Mouse (Mus musculus): Measurements from ENCODE around the gene Gm5938. TPM values are rescaled to one million over a fixed set of nuclear protein-coding genes. Genes with fewer than 3 reads are reported as not detected.

Gm5938 gene
- total RNA-seq (2012; rRNA removed) = not detected in 2 replicates
- polyA plus RNA-seq (2012; ENCODE audit: insufficient read depth in 1 of 2, insufficient read length in 2 of 2, low read depth in 1 of 2, low replicate concordance in 2 of 2, missing spikeins in 1 of 2) = not detected

- no peak for TF ChIP-seq MYC (IDR thresholded peaks at IDR 0.05; ENCODE audit: low read depth, low read length)
- TF ChIP-seq HCFC1 (IDR thresholded peaks at IDR 0.05; ENCODE audit: low read depth, low read length) = no peak
- TF ChIP-seq SIN3A (IDR thresholded peaks at IDR 0.05; ENCODE audit: low read length) = no peak
- TF ChIP-seq TBP (IDR thresholded peaks at IDR 0.05; ENCODE audit: low read depth, low read length) = no peak
- no peak for TF ChIP-seq POLR2AphosphoS2 (IDR thresholded peaks at IDR 0.05; ENCODE audit: low read length)
- no peak for TF ChIP-seq TCF12 (IDR thresholded peaks at IDR 0.05; ENCODE audit: low read depth, low read length)
- TF ChIP-seq SMC3 (IDR thresholded peaks at IDR 0.05; ENCODE audit: low read depth, low read length) = no peak
- no peak for TF ChIP-seq E2F4 (IDR thresholded peaks at IDR 0.05; ENCODE audit: borderline replicate concordance, low read depth, low read length)
- no peak for TF ChIP-seq RAD21 (IDR thresholded peaks at IDR 0.05; ENCODE audit: low read depth, low read length)
- TF ChIP-seq MAX (IDR thresholded peaks at IDR 0.05; ENCODE audit: low read length) = no peak
- no peak for TF ChIP-seq BHLHE40 (IDR thresholded peaks at IDR 0.05; ENCODE audit: borderline replicate concordance, low read depth, low read length)
- no peak for TF ChIP-seq GATA1 (IDR thresholded peaks at IDR 0.05; ENCODE audit: low read depth, low read length)
- no peak for TF ChIP-seq ZNF384 (IDR thresholded peaks at IDR 0.05; ENCODE audit: low read depth, low read length)
- H3K4me3 ChIP-seq (ENCODE audit: control insufficient read depth in 1 of 2, insufficient read depth in 1 of 2, low read depth in 2 of 2, low read length in 2 of 2) = no peak within 1 kb of the TSS
- DNase-seq (ENCODE audit: low read depth, low spot score) = no peak
Measured at GRCm38 (mm10) chrX:78125167-78125566, at the start of gene Gm5938. TSS of gene Gm5938 (plus strand) at chrX:78125467.

GRCm38 (mm10) chrX:78091274-78091673 lies 34.0 kb upstream of the Gm5938 start, which contains the start of gene Obp1a:
TSS of gene Obp1a (minus strand) at chrX:78091374.
- no peaks in the 10 kb centered on the region for H3K27me3 ChIP-seq (ENCODE audit: control insufficient read depth in 1 of 2, insufficient read depth in 2 of 2, low read length in 2 of 2)
- no peak for TF ChIP-seq HCFC1 (IDR thresholded peaks at IDR 0.05; ENCODE audit: low read depth, low read length)
- TF ChIP-seq NRF1 (IDR thresholded peaks at IDR 0.05; ENCODE audit: insufficient read depth, low read depth, low read length, poor library complexity, severe bottlenecking) = no peak
- no peak for TF ChIP-seq POLR2AphosphoS2 (IDR thresholded peaks at IDR 0.05; ENCODE audit: low read length)
- no peak for TF ChIP-seq UBTF (IDR thresholded peaks at IDR 0.05; ENCODE audit: borderline replicate concordance, insufficient read depth, low read depth, low read length)
- no peak for TF ChIP-seq NELFE (IDR thresholded peaks at IDR 0.05; ENCODE audit: low read depth, low read length)
- no peak for TF ChIP-seq MAZ (IDR thresholded peaks at IDR 0.05; ENCODE audit: low read depth, low read length)
- TF ChIP-seq USF1 (IDR thresholded peaks at IDR 0.05; ENCODE audit: low read depth, low read length) = no peak
- no peak for DNase-seq (ENCODE audit: low read depth, low spot score)

More at GRCm38 (mm10) chrX:78125167-78125566, at the start of gene Gm5938:
- no peak within 1 kb of the TSS for H3K9ac ChIP-seq (ENCODE audit: control insufficient read depth, low read depth, low read length, poor library complexity, severe bottlenecking)
- H3K9me3 ChIP-seq (replicated peaks; ENCODE audit: insufficient read depth, low read length) = no peaks in the 10 kb centered on the region
- H3K27me3 ChIP-seq (ENCODE audit: control insufficient read depth in 1 of 2, insufficient read depth in 2 of 2, low read length in 2 of 2) = no peaks in the 10 kb centered on the region
- no peaks in the 10 kb centered on the region for H3K4me1 ChIP-seq (ENCODE audit: control insufficient read depth in 1 of 2, insufficient read depth in 2 of 2, low read length in 2 of 2)
- H3K27ac ChIP-seq (ENCODE audit: control insufficient read depth, low read depth, low read length) = no peak within 1 kb of the TSS
- no peaks in the 10 kb centered on the region for H3K36me3 ChIP-seq (ENCODE audit: control insufficient read depth in 1 of 2, insufficient read depth in 2 of 2, low read length in 2 of 2)
- no peaks in the 10 kb centered on the region for H3K79me2 ChIP-seq (ENCODE audit: control insufficient read depth, insufficient read depth, low read length, poor library complexity)

More at GRCm38 (mm10) chrX:78091274-78091673, 34.0 kb upstream of the Gm5938 start, which contains the start of gene Obp1a:
- Histone ChIP-seq H3K4me1 (ENCODE audit: control insufficient read depth in 1 of 2, insufficient read depth in 2 of 2, low read length in 2 of 2) (no peaks in the 10 kb centered on the region), H3K9me3 (replicated peaks; ENCODE audit: insufficient read depth, low read length) (no peaks in the 10 kb centered on the region), H3K27ac (ENCODE audit: control insufficient read depth, low read depth, low read length) (no peak within 1 kb of the TSS), H3K4me3 (ENCODE audit: control insufficient read depth in 1 of 2, insufficient read depth in 1 of 2, low read depth in 2 of 2, low read length in 2 of 2) (no peak within 1 kb of the TSS), H3K79me2 (ENCODE audit: control insufficient read depth, insufficient read depth, low read length, poor library complexity) (no peaks in the 10 kb centered on the region), H3K9ac (ENCODE audit: control insufficient read depth, low read depth, low read length, poor library complexity, severe bottlenecking) (no peak within 1 kb of the TSS), H3K36me3 (ENCODE audit: control insufficient read depth in 1 of 2, insufficient read depth in 2 of 2, low read length in 2 of 2) (no peaks in the 10 kb centered on the region)

Other genes starting within 250 kb of the Gm5938 start
- not detected in 2 replicates for gene 5430402E10Rik, start 200.4 kb upstream of the Gm5938 start, total RNA-seq (2012; rRNA removed)
- not detected for gene 5430402E10Rik, start 200.4 kb upstream of the Gm5938 start, polyA plus RNA-seq (2012; ENCODE audit: insufficient read depth in 1 of 2, insufficient read length in 2 of 2, low read depth in 1 of 2, low replicate concordance in 2 of 2, missing spikeins in 1 of 2)
- gene Obp1a, start 34.1 kb upstream of the Gm5938 start, total RNA-seq (2012; rRNA removed) = not detected in 2 replicates
- gene Obp1a, start 34.1 kb upstream of the Gm5938 start, polyA plus RNA-seq (2012; ENCODE audit: insufficient read depth in 1 of 2, insufficient read length in 2 of 2, low read depth in 1 of 2, low replicate concordance in 2 of 2, missing spikeins in 1 of 2) = not detected
- not detected in 2 replicates for gene Obp1b, start 61.3 kb downstream of the Gm5938 start, total RNA-seq (2012; rRNA removed)
- gene Obp1b, start 61.3 kb downstream of the Gm5938 start, polyA plus RNA-seq (2012; ENCODE audit: insufficient read depth in 1 of 2, insufficient read length in 2 of 2, low read depth in 1 of 2, low replicate concordance in 2 of 2, missing spikeins in 1 of 2) = not detected
- not detected in 2 replicates for gene Gm14743, start 120.5 kb downstream of the Gm5938 start, total RNA-seq (2012; rRNA removed)
- not detected for gene Gm14743, start 120.5 kb downstream of the Gm5938 start, polyA plus RNA-seq (2012; ENCODE audit: insufficient read depth in 1 of 2, insufficient read length in 2 of 2, low read depth in 1 of 2, low replicate concordance in 2 of 2, missing spikeins in 1 of 2)
- not detected in 2 replicates for gene 4930480E11Rik, start 244.2 kb downstream of the Gm5938 start, total RNA-seq (2012; rRNA removed)
- gene 4930480E11Rik, start 244.2 kb downstream of the Gm5938 start, polyA plus RNA-seq (2012; ENCODE audit: insufficient read depth in 1 of 2, insufficient read length in 2 of 2, low read depth in 1 of 2, low replicate concordance in 2 of 2, missing spikeins in 1 of 2) = not detected

Data from MEL (cell line).